In the genomic region with DNA sequence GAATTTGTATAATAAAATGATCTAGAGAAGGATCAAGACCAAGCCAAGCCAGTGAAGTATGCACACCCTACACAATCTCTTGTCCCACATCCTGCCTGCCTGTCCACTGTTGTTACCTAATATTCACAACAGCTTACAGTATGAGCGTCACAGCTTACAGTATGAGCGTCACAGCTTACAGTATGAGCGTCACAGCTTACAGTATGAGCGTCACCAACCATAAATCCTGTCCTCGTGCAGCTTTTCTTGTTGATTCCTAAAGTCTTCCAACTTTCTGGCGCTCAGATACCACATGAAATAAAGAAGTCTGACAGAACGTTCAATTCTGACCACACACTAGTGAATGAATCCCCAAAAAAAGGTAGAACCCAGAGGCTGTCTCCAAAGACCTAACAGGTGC, we compare ENCODE assay signal across 26 mouse cellular contexts. TPM values are rescaled to one million over a fixed set of nuclear protein-coding genes. Genes with fewer than 3 reads are reported as not detected.
DNase-seq lines count a peak whose midpoint lies in the region; ATAC-seq and TF ChIP-seq lines count a peak whose summit lies in the region.
"Had no signal": no experiment of that assay in that cellular context is flagged by ENCODE, and none has a peak within 500 bp of the region (broad histone marks: within the 10 kb centered on the region; RNA-seq: fewer than 3 reads in every experiment).

No protein-coding gene starts in this region.

- no peak for TF ChIP-seq RAD21 in CH12.LX (IDR thresholded peaks at IDR 0.05; ENCODE audit: low read depth, low read length)

- H3K27ac ChIP-seq in CH12.LX (ENCODE audit: insufficient read depth, low read depth), result peak overlapping the region; percentile 83
- no peak overlapping the region for H3K27ac ChIP-seq in hindbrain, embryonic 13.5 days
- H3K27ac ChIP-seq: embryonic facial prominence, embryonic 10.5 days; forebrain, embryonic 13.5 days; gastrocnemius, adult 2 months; hindbrain, embryonic 10.5 days; hindbrain, embryonic 15.5 days had no signal

- no peak for TF ChIP-seq POLR2A in CH12.LX (IDR thresholded peaks at IDR 0.05; ENCODE audit: low read depth, low read length)

- no peaks in the 10 kb centered on the region for H3K27me3 ChIP-seq in CH12.LX (replicated peaks)
- no peaks in the 10 kb centered on the region for H3K27me3 ChIP-seq in hindbrain, embryonic 13.5 days
- H3K27me3 ChIP-seq: forebrain, embryonic 13.5 days; heart, embryonic 12.5 days; hindbrain, embryonic 15.5 days; Patski had no signal

- peak overlapping the region; percentile 86 for H3K9ac ChIP-seq in CH12.LX (ENCODE audit: insufficient read depth, low read depth)
- H3K9ac ChIP-seq in hindbrain, embryonic 13.5 days, result no peak overlapping the region
- H3K9ac ChIP-seq: forebrain, embryonic 13.5 days; forebrain, postnatal 0 days; heart, embryonic 12.5 days; hindbrain, embryonic 15.5 days had no signal

- H3K4me2 ChIP-seq in CH12.LX (ENCODE audit: insufficient read depth, low read depth, poor library complexity, severe bottlenecking), result peak overlapping the region; percentile 35
- H3K4me2 ChIP-seq in hindbrain, embryonic 13.5 days, result no peak overlapping the region
- H3K4me2 ChIP-seq: forebrain, embryonic 13.5 days; heart, embryonic 12.5 days; hindbrain, embryonic 15.5 days had no signal

- TF ChIP-seq CTCF in CH12.LX (conservative IDR thresholded peaks at IDR 0.05 in 1 of 2, IDR thresholded peaks at IDR 0.05 in 1 of 2; ENCODE audit: low read depth in 2 of 2, low read length in 2 of 2), result no peak

- peaks cover 31% of the 10 kb centered on the region for H3K79me2 ChIP-seq in CH12.LX (replicated peaks; ENCODE audit: control insufficient read depth, extremely low read depth, insufficient read depth, poor library complexity, severe bottlenecking)

- WGBS in hindbrain, embryonic 13.5 days, result 97% methylated on average over 7 of the region's 7 CpGs

- peak; percentile 81 for ATAC-seq in neutrophil, adult 5-6 weeks (ENCODE audit: extremely low read depth, insufficient number of reproducible peaks, low FRiP score, poor library complexity, severe bottlenecking)
- no peak for ATAC-seq in monocyte, adult 5-6 weeks (replicated peaks; ENCODE audit: insufficient number of reproducible peaks, low FRiP score, low TSS enrichment, poor library complexity, severe bottlenecking)
- ATAC-seq in hindbrain, embryonic 13.5 days (ENCODE audit: low FRiP score), result no peak
- ATAC-seq: forebrain, embryonic 13.5 days; forebrain, postnatal 0 days; Patski had no signal

- H3K4me3 ChIP-seq in CH12.LX (replicated peaks in 1 of 3; ENCODE audit: low read depth in 2 of 3, low read length in 2 of 3, poor library complexity in 1 of 3), result peak overlapping the region; percentile 60 to 74 (median 61)
- H3K4me3 ChIP-seq in hindbrain, embryonic 13.5 days, result no peak overlapping the region
- H3K4me3 ChIP-seq: embryonic facial prominence, embryonic 10.5 days; forebrain, embryonic 13.5 days; gastrocnemius, adult 2 months; heart, embryonic 12.5 days; hindbrain, embryonic 10.5 days; hindbrain, embryonic 15.5 days had no signal

- no peak for TF ChIP-seq EP300 in CH12.LX (IDR thresholded peaks at IDR 0.05; ENCODE audit: low read length)

- peaks cover 13 to 31% of the 10 kb centered on the region in 2 experiments for H3K36me3 ChIP-seq in CH12.LX (replicated peaks in 1 of 2; ENCODE audit: control insufficient read depth in 1 of 2, insufficient read depth in 1 of 2, low read length in 1 of 2)
- H3K36me3 ChIP-seq in hindbrain, embryonic 13.5 days, result peaks cover 48% of the 10 kb centered on the region

- peaks cover 3 to 60% of the 10 kb centered on the region in 2 experiments; a peak in 3 of 4 replicates for H3K4me1 ChIP-seq in CH12.LX (ENCODE audit: control insufficient read depth in 1 of 2, insufficient read depth in 2 of 2)
- no peaks in the 10 kb centered on the region for H3K4me1 ChIP-seq in hindbrain, embryonic 13.5 days (replicated peaks)
- H3K4me1 ChIP-seq: embryonic facial prominence, embryonic 10.5 days; forebrain, embryonic 13.5 days; hindbrain, embryonic 10.5 days; hindbrain, embryonic 15.5 days had no signal

- in situ Hi-C loops in CH12.LX (cut with MboI; ENCODE audit: low pct_ligation_motif_present, low pct_unique_long_range_greater_than_20kb, low sequenced_read_pairs), result loop anchor here (5.0 kb wide), 1 partner anchor 131 kb away; no protein-coding TSS in a partner anchor

- dilution Hi-C loops in CH12.LX (cut with MboI; ENCODE audit: extremely low pct_ligation_motif_present, extremely low pct_unique_long_range_greater_than_20kb, low sequenced_read_pairs), result no loop called here

- DNase-seq in CD4-positive helper T cell, adult 2 months (ENCODE audit: low read depth, low spot score), result peak; percentile 82
- no peak for DNase-seq in CH12.LX (ENCODE audit: extremely low read depth)
- DNase-seq in induced T-regulatory cell, adult 2 months (ENCODE audit: low read depth), result peak; percentile 84
- no peak for DNase-seq in MN1 (ENCODE audit: low spot score)
- no peak for DNase-seq in frontal cortex, postnatal 10 days (ENCODE audit: low spot score in 2 of 2)
- DNase-seq: adrenal gland, adult 8-10 months; adrenal gland, postnatal 36 days; cerebellum, adult 2 months; cerebellum, postnatal 10 days; forebrain, postnatal 0 days; gastrocnemius, adult 2 months; gastrocnemius, postnatal 36 days had no signal

- H3K9me3 ChIP-seq in CH12.LX (replicated peaks; ENCODE audit: low read length), result peaks cover 4% of the 10 kb centered on the region
- no peaks in the 10 kb centered on the region for H3K9me3 ChIP-seq in hindbrain, embryonic 13.5 days
- H3K9me3 ChIP-seq: embryonic facial prominence, embryonic 10.5 days; forebrain, embryonic 13.5 days; heart, embryonic 12.5 days; hindbrain, embryonic 10.5 days; hindbrain, embryonic 15.5 days had no signal

TF ChIP-seq in CH12.LX, 34 proteins besides CTCF, POLR2A, EP300 and RAD21:
- TF ChIP-seq ETS1 (conservative IDR thresholded peaks at IDR 0.05; ENCODE audit: low read depth, low read length) (0 out of 2 replicates have a peak, but pooled peaks have one; percentile 13), GABPA (IDR thresholded peaks at IDR 0.05; ENCODE audit: insufficient replicate concordance, low read depth, low read length) (peak; percentile 28; the same call in 1 of the 2 replicates), TBP (conservative IDR thresholded peaks at IDR 0.05; ENCODE audit: low read depth, low read length) (no peak), ELF1 (IDR thresholded peaks at IDR 0.05; ENCODE audit: low read depth, low read length) (no peak), BHLHE40 (IDR thresholded peaks at IDR 0.05; ENCODE audit: low read depth, low read length) (peak; percentile 25; the same call in 1 of the 2 replicates)

RNA-seq across cellular contexts. Expression of a gene that starts 6.8 kb away (rescaled TPM):
- total RNA-seq in CH12.LX (2012; rRNA removed) (28.8 and 29.2 TPM in 2 replicates), CH12.LX (2014; rRNA removed) (60.1 and 73.3 TPM in 2 replicates)
- 28.0 and 30.8 TPM in 2 replicates for polyA plus RNA-seq in CH12.LX (2012; ENCODE audit: insufficient read length, low read depth)
- total RNA-seq in neutrophil, adult 5-6 weeks (2017), result 83.9 and 84.3 TPM in 2 replicates
- 67.0 to 81.6 TPM (median 74.7 TPM) in 3 replicates for total RNA-seq in monocyte, adult 5-6 weeks (2017)
- polyA plus RNA-seq in hindbrain, embryonic 13.5 days (2015; fragmentation: Nextera tagmentation; extraction: Ambion mirVana), result 62.2 and 64.9 TPM in 2 replicates

RNA-seq across cellular contexts. Expression of a gene that starts 24.2 kb away (rescaled TPM):
- total RNA-seq in CH12.LX (2012; rRNA removed) (106 and 155 TPM in 2 replicates), CH12.LX (2014; rRNA removed) (239 and 286 TPM in 2 replicates)
- 159 and 195 TPM in 2 replicates for polyA plus RNA-seq in CH12.LX (2012; ENCODE audit: insufficient read length, low read depth)
- total RNA-seq in neutrophil, adult 5-6 weeks (2017), result 93.4 and 106 TPM in 2 replicates
- total RNA-seq in monocyte, adult 5-6 weeks (2017), result 89.4 to 96.1 TPM (median 94.7 TPM) in 3 replicates
- 63.3 and 65.8 TPM in 2 replicates for polyA plus RNA-seq in hindbrain, embryonic 13.5 days (2015; fragmentation: Nextera tagmentation; extraction: Ambion mirVana)

RNA-seq across cellular contexts. Expression of a gene that starts 44.3 kb away (rescaled TPM):
- total RNA-seq in CH12.LX (2012; rRNA removed), result 56.8 and 65.0 TPM in 2 replicates
- total RNA-seq in CH12.LX (2014; rRNA removed), result 119 and 138 TPM in 2 replicates
- 69.0 and 70.2 TPM in 2 replicates for polyA plus RNA-seq in CH12.LX (2012; ENCODE audit: insufficient read length, low read depth)
- 25.5 and 30.4 TPM in 2 replicates for total RNA-seq in neutrophil, adult 5-6 weeks (2017)
- total RNA-seq in monocyte, adult 5-6 weeks (2017), result 3.8 to 21.7 TPM (median 10.9 TPM) in 3 replicates
- polyA plus RNA-seq in hindbrain, embryonic 13.5 days (2015; fragmentation: Nextera tagmentation; extraction: Ambion mirVana), result not detected in 2 replicates
- total RNA-seq: adrenal gland, postnatal 36 days; forebrain, postnatal 0 days; gastrocnemius, adult 2 months; gastrocnemius, postnatal 36 days; heart, adult 8-10 months; heart, postnatal 25 days; MEL had no signal
- polyA plus RNA-seq: C2C12; cerebellum, adult 2 months; embryonic facial prominence, embryonic 10.5 days; forebrain, embryonic 13.5 days; heart, embryonic 12.5 days; intestine, embryonic 14.5 days had no signal

Comparison
In these comparisons a context has a peak if more than half of its experiments do, and no peak if none do; other contexts are left out.
1. DNase-seq: peak in CD4-positive helper T cell, adult 2 months (single experiment) and induced T-regulatory cell, adult 2 months (single experiment); none in CH12.LX (single experiment), MN1 (single experiment) and frontal cortex, postnatal 10 days (0 of 2).